ENCODE assay signal across 12 mouse cellular contexts in genomic region chr1:138992384-138993138, GRCm38 (mm10). TPM values are rescaled to one million over a fixed set of nuclear protein-coding genes. Genes with fewer than 3 reads are reported as not detected.
A peak's percentile ranks its signal among the peaks of the same experiment; 100 is the strongest.
DNase-seq lines count a peak whose midpoint lies in the region; ATAC-seq and TF ChIP-seq lines count a peak whose summit lies in the region.
"Had no signal": no experiment of that assay in that cellular context is flagged by ENCODE, and none has a peak within 500 bp of the region (broad histone marks: within the 10 kb centered on the region; RNA-seq: fewer than 3 reads in every experiment).

No protein-coding gene starts in this region.

- no peaks in the 10 kb centered on the region for H3K27me3 ChIP-seq in intestine, embryonic 14.5 days (replicated peaks; ENCODE audit: control insufficient read depth, insufficient read depth, low read length)
- no peaks in the 10 kb centered on the region for H3K27me3 ChIP-seq in intestine, postnatal 0 days (replicated peaks; ENCODE audit: control insufficient read depth, insufficient read depth, low read length)
- no peaks in the 10 kb centered on the region for H3K27me3 ChIP-seq in neural tube, embryonic 11.5 days (ENCODE audit: control insufficient read depth, insufficient read depth, low read length)
- no peaks in the 10 kb centered on the region for H3K27me3 ChIP-seq in hindbrain, postnatal 0 days (ENCODE audit: insufficient read depth, low read length)
- H3K27me3 ChIP-seq: heart, embryonic 12.5 days had no signal

- no peaks in the 10 kb centered on the region for H3K36me3 ChIP-seq in intestine, embryonic 14.5 days (ENCODE audit: control insufficient read depth, insufficient read depth, low read length)
- no peaks in the 10 kb centered on the region for H3K36me3 ChIP-seq in intestine, postnatal 0 days (ENCODE audit: control insufficient read depth, insufficient read depth)
- no peaks in the 10 kb centered on the region for H3K36me3 ChIP-seq in neural tube, embryonic 11.5 days (ENCODE audit: control insufficient read depth, insufficient read depth, low read length)
- no peaks in the 10 kb centered on the region for H3K36me3 ChIP-seq in hindbrain, postnatal 0 days (ENCODE audit: insufficient read depth, low read length)
- H3K36me3 ChIP-seq: heart, embryonic 12.5 days had no signal

- H3K27ac ChIP-seq in intestine, embryonic 14.5 days (ENCODE audit: low read depth) = no peak overlapping the region
- no peak overlapping the region for H3K27ac ChIP-seq in intestine, postnatal 0 days (ENCODE audit: low read depth, low read length)
- no peak overlapping the region for H3K27ac ChIP-seq in neural tube, embryonic 11.5 days (ENCODE audit: low read depth, low read length)
- peak overlapping the region; percentile 23; the same call in 1 of the 2 replicates for H3K27ac ChIP-seq in hindbrain, postnatal 0 days

- no peak for TF ChIP-seq CTCF in intestine, postnatal 0 days (IDR thresholded peaks at IDR 0.05; ENCODE audit: low read depth)
- TF ChIP-seq CTCF in hindbrain, postnatal 0 days (IDR thresholded peaks at IDR 0.05; ENCODE audit: low read depth) = no peak

- WGBS in intestine, embryonic 14.5 days = 74% methylated on average over 5 of the region's 5 CpGs
- whole genome bisulfite sequencing in intestine, postnatal 0 days = 57% methylated on average over 5 of the region's 5 CpGs
- 64% methylated on average over 5 of the region's 5 CpGs for WGBS in neural tube, embryonic 11.5 days
- 59% methylated on average over 5 of the region's 5 CpGs for WGBS in hindbrain, postnatal 0 days

- no peaks in the 10 kb centered on the region for H3K4me1 ChIP-seq in intestine, embryonic 14.5 days (replicated peaks; ENCODE audit: control insufficient read depth, insufficient read depth, low read length)
- H3K4me1 ChIP-seq in intestine, postnatal 0 days (replicated peaks; ENCODE audit: control insufficient read depth, insufficient read depth, low read length) = peaks cover 7% of the 10 kb centered on the region; the same call in 1 of the 2 replicates
- no peaks in the 10 kb centered on the region for H3K4me1 ChIP-seq in neural tube, embryonic 11.5 days (ENCODE audit: control insufficient read depth, insufficient read depth, low read length)
- no peaks in the 10 kb centered on the region for H3K4me1 ChIP-seq in hindbrain, postnatal 0 days (ENCODE audit: insufficient read depth, low read length)

- H3K9me3 ChIP-seq in intestine, embryonic 14.5 days (ENCODE audit: control insufficient read depth, low read length) = no peaks in the 10 kb centered on the region
- H3K9me3 ChIP-seq in intestine, postnatal 0 days (ENCODE audit: control insufficient read depth) = no peaks in the 10 kb centered on the region
- H3K9me3 ChIP-seq in neural tube, embryonic 11.5 days (ENCODE audit: control insufficient read depth, low read length) = no peaks in the 10 kb centered on the region
- H3K9me3 ChIP-seq in hindbrain, postnatal 0 days (ENCODE audit: low read length) = no peaks in the 10 kb centered on the region
- H3K9me3 ChIP-seq: G1E; heart, embryonic 12.5 days had no signal

- ATAC-seq in intestine, embryonic 14.5 days (replicated peaks; ENCODE audit: low FRiP score, low TSS enrichment, low read depth) = 0 out of 2 replicates have a peak, but pooled peaks have one; percentile 55
- no peak for ATAC-seq in intestine, postnatal 0 days
- peak; percentile 74 for ATAC-seq in neural tube, embryonic 11.5 days (ENCODE audit: insufficient read depth, low FRiP score, low TSS enrichment)
- ATAC-seq in hindbrain, postnatal 0 days = peak; percentile 47; the same call in 1 of the 2 replicates

- H3K4me3 ChIP-seq in intestine, embryonic 14.5 days (ENCODE audit: low read depth, low read length) = no peak overlapping the region
- no peak overlapping the region for H3K4me3 ChIP-seq in intestine, postnatal 0 days (ENCODE audit: low read depth, low read length)
- H3K4me3 ChIP-seq in neural tube, embryonic 11.5 days (ENCODE audit: low read depth, low read length) = no peak overlapping the region
- no peak overlapping the region for H3K4me3 ChIP-seq in hindbrain, postnatal 0 days (ENCODE audit: low read length)
- H3K4me3 ChIP-seq: heart, embryonic 12.5 days had no signal

- H3K4me2 ChIP-seq in intestine, embryonic 14.5 days (ENCODE audit: low read length) = no peak overlapping the region
- H3K4me2 ChIP-seq in intestine, postnatal 0 days (replicated peaks; ENCODE audit: low read depth) = no peak overlapping the region
- H3K4me2 ChIP-seq in neural tube, embryonic 11.5 days (ENCODE audit: low read depth) = no peak overlapping the region
- H3K4me2 ChIP-seq in hindbrain, postnatal 0 days (ENCODE audit: low read depth, low read length) = no peak overlapping the region
- H3K4me2 ChIP-seq: heart, embryonic 12.5 days had no signal

- DNase-seq in intestine, embryonic 14.5 days (ENCODE audit: low spot score) = peak; percentile 38
- peak; percentile 15 for DNase-seq in neural tube, embryonic 11.5 days (ENCODE audit: low spot score)
- DNase-seq in neural tube, embryonic 10.5 days (ENCODE audit: extremely low spot score, low spot score) = no peak
- peak; percentile 25 for DNase-seq in hindbrain, postnatal 0 days (ENCODE audit: low spot score)
- DNase-seq in thymus, adult 18-20 months = no peak
- no peak for DNase-seq in MN1 (ENCODE audit: low spot score)
- DNase-seq: adrenal gland, postnatal 14 days; right cerebral cortex, postnatal 14 days; thymus, postnatal 25 days had no signal

- H3K9ac ChIP-seq in intestine, embryonic 14.5 days (ENCODE audit: low read length) = no peak overlapping the region
- no peak overlapping the region for H3K9ac ChIP-seq in intestine, postnatal 0 days (ENCODE audit: low read depth, low read length)
- H3K9ac ChIP-seq in neural tube, embryonic 11.5 days (ENCODE audit: low read length) = no peak overlapping the region
- no peak overlapping the region for H3K9ac ChIP-seq in hindbrain, postnatal 0 days (replicated peaks; ENCODE audit: low read length)
- H3K9ac ChIP-seq: heart, embryonic 12.5 days had no signal

RNA-seq across cellular contexts. Expression of gene Dennd1b, which starts 29.3 kb away (rescaled TPM):
- 10.2 and 11.6 TPM in 2 replicates for polyA plus RNA-seq in intestine, embryonic 14.5 days (2014; fragmentation: Nextera tagmentation; extraction: Ambion mirVana)
- 18.3 and 19.1 TPM in 2 replicates for polyA plus RNA-seq in intestine, postnatal 0 days (2015; fragmentation: Nextera tagmentation; extraction: Ambion mirVana)
- 10.6 and 12.7 TPM in 2 replicates for polyA plus RNA-seq in neural tube, embryonic 11.5 days (2014; fragmentation: Nextera tagmentation; extraction: Ambion mirVana)
- 25.4 and 30.9 TPM in 2 replicates for total RNA-seq in hindbrain, postnatal 0 days (2014; rRNA removed)
- polyA plus RNA-seq in hindbrain, postnatal 0 days (2015; fragmentation: Nextera tagmentation; extraction: Ambion mirVana) = 8.3 and 9.5 TPM in 2 replicates

Comparison
In these comparisons a context has a peak if more than half of its experiments do, and no peak if none do; other contexts are left out.
1. DNase-seq: peak in intestine, embryonic 14.5 days (single experiment), neural tube, embryonic 11.5 days (single experiment) and hindbrain, postnatal 0 days (single experiment); none in neural tube, embryonic 10.5 days (single experiment), thymus, adult 18-20 months (0 of 2) and MN1 (single experiment).